Mouse (Mus musculus) brain, embryonic 14.5 days (tissue): ENCODE results near the gene Atp6v0e.

Experiments
- CTCF ChIP-seq: fragments of 200-500 bp; IDR thresholded peaks from 2 replicates; pipeline ENCODE4 v1.5.1; 2012; ENCODE audit warnings: inconsistent platforms, mild to moderate bottlenecking, moderate library complexity, borderline replicate concordance; ENCODE audit not compliant: insufficient read depth, insufficient read length; ENCODE audit errors: extremely low read depth
- POLR2A ChIP-seq: fragments of 200-500 bp; IDR thresholded peaks from 2 replicates; pipeline ENCODE4 v1.6.1; 2012; ENCODE audit warnings: mild to moderate bottlenecking, inconsistent platforms, borderline replicate concordance; ENCODE audit not compliant: poor library complexity, insufficient read depth, insufficient read length, severe bottlenecking; ENCODE audit errors: extremely low read depth

DNA sequence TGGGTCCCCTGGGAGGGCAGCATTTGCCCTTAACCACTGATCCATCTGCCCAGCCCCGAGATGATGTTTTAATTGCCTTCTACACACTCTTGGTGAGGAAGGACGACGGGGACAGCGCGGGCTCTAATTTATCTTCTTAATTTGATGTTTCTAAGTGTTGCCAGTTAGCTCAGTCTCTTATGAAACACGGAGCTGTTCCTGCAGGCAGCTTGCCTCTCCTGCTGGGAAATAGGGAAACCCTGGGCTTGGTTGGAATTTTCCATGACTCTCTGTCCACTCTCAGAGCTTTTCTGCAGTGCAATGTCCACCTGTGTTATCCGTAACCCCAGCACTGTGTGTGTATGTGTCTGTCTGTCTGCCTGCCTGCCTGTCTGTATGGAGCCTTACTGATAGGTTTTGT, 30.4 kb downstream of the Atp6v0e start:
- TF ChIP-seq POLR2A (no peak), CTCF (no peak)
